Mouse (Mus musculus): ENCODE measurements around the gene 4833439L19Rik.
A peak's percentile ranks its signal among the peaks of the same experiment; 100 is the strongest.

Gene 4833439L19Rik

GRCm38 (mm10) chr13:54520221-54520620, 45.0 kb downstream of the 4833439L19Rik start:
- no peak for DNase-seq (ENCODE audit: low spot score)

DNA sequence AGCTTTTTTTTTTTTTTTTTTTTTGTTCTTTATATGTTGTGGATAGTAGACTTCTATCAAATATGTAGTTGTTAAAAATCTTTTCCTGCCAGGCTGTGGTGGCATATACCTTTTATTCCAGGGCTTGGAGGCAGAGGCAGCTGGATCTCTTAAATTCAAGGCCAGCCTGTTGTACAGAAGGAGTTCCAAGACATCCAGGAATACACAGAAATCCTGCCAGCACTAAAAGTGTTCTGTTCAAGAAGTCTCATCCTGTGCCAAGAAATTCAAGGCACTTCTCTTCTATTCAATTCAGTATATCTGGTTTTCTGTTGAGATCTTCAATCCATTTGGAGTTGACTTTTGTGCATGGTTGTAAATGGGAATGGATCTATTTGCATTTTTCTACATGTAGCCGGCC, 59.3 kb downstream of the 4833439L19Rik start:
- DNase-seq (ENCODE audit: low spot score), result no peak

- DNase-seq (ENCODE audit: low spot score), result no peak
Observed at GRCm38 (mm10) chr13:54504611-54505260, 60.5 kb downstream of the 4833439L19Rik start.

GRCm38 (mm10) chr13:54503604-54504521, 61.4 kb downstream of the 4833439L19Rik start, which contains the start of gene Simc1:
Gene Simc1, plus strand, starts transcription at chr13:54503779.
- peak; percentile 89 for DNase-seq (ENCODE audit: low spot score)

GRCm38 (mm10) chr13:54503278-54503603, 62.0 kb downstream of the 4833439L19Rik start:
- DNase-seq (ENCODE audit: low spot score), result no peak

- no peak for DNase-seq (ENCODE audit: low spot score)
Observed at GRCm38 (mm10) chr13:54501957-54502690, 63.1 kb downstream of the 4833439L19Rik start.

DNA sequence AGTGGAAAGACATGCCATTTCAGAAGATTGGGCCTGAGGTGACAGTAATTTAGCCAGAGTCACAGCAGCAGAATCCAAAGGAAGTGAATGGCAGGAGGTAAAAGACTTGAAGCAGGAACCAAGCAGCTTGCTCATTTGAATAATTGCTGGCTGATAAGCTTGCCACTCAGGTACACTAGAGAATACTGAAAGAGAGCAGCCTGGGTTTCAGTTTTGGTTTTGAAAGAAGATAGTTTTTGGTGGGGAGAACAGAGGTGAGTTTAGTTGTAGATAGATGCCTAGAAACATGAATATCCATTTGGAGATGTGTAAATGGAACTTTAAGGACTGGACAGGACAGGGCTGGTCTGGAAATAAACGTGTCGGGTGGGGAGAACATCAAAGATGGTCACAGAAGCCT, 63.9 kb downstream of the 4833439L19Rik start:
- DNase-seq (ENCODE audit: low spot score), result no peak

Measured in testis, postnatal 10 days (tissue).